Mouse (Mus musculus) embryonic facial prominence, embryonic 11.5 days (tissue): ENCODE measurements at regions not wholly inside any gene's neighbourhood (a gene's known extent, or its start where the extent isn't known, plus 50 kb on each side); places are given as distances from the start of the nearest gene placed in this dataset.

Source experiments
- ATAC-seq: fragments of 200-750 bp; cut with Nextera tagmentation; replicated peaks from 2 replicates; pipeline ENCODE4 v1.8.0; 2017; ENCODE audit warnings: low read depth; ENCODE audit not compliant: insufficient number of reproducible peaks, low FRiP score, low TSS enrichment
- DNase-seq: peaks from one replicate; pipeline ENCODE4 v3.0.0-alpha.2; 2015; ENCODE audit warnings: low spot score
- H3K27ac ChIP-seq: fragments of 300-500 bp; sonication (generic); replicated peaks from 2 replicates; pipeline ENCODE4 v1.5.1; 2014; ENCODE audit warnings: mild to moderate bottlenecking, low read depth, low read length, control low read depth
- H3K27me3 ChIP-seq: fragments of 300-500 bp; sonication (generic); 2 replicates; pipeline ENCODE4 v1.6.1; 2014; ENCODE audit warnings: mild to moderate bottlenecking, low read length, moderate library complexity, mixed read lengths; ENCODE audit not compliant: control insufficient read depth, insufficient read depth
- H3K36me3 ChIP-seq: fragments of 300-500 bp; sonication (generic); replicated peaks from 2 replicates; pipeline ENCODE4 v1.6.1; 2014; ENCODE audit warnings: low read depth, mild to moderate bottlenecking, low read length, moderate library complexity, mixed read lengths; ENCODE audit not compliant: control insufficient read depth, insufficient read depth
- H3K4me1 ChIP-seq: fragments of 300-500 bp; sonication (generic); 2 replicates; pipeline ENCODE4 v1.6.1; 2014; ENCODE audit warnings: low read length, mixed read lengths; ENCODE audit not compliant: control insufficient read depth, insufficient read depth
- H3K4me2 ChIP-seq: fragments of 300-500 bp; sonication (generic); 2 replicates; pipeline ENCODE4 v1.6.1; 2014; ENCODE audit warnings: low read depth, mild to moderate bottlenecking, control low read depth, low read length, moderate library complexity
- H3K4me3 ChIP-seq: fragments of 300-500 bp; sonication (generic); 2 replicates; pipeline ENCODE4 v1.5.1; 2014; ENCODE audit warnings: low read depth, low read length, control low read depth
- H3K9ac ChIP-seq: fragments of 300-500 bp; sonication (generic); replicated peaks from 2 replicates; pipeline ENCODE4 v1.6.1; 2014; ENCODE audit warnings: mild to moderate bottlenecking, control low read depth, low read length
- H3K9me3 ChIP-seq: fragments of 300-500 bp; sonication (generic); replicated peaks from 2 replicates; pipeline ENCODE4 v1.6.1; 2016; ENCODE audit warnings: mild to moderate bottlenecking, low read length, inconsistent platforms, mixed read lengths; ENCODE audit not compliant: control insufficient read depth
- WGBS: fragments of 180-500 bp; shearing (Covaris S2); extraction: QIAGEN DNeasy Blood & Tissue Kit; methylation state at CpG from one replicate; pipeline ENCODE4 v1.1.7; 2014; 5-methylcytosine and 5-hydroxymethylcytosine counted together

GRCm38 (mm10) chr2:147905759-147906740, 140.7 kb downstream of the Foxa2 start:
- Histone ChIP-seq H3K9ac (no peak overlapping the region), H3K4me2 (no peak overlapping the region), H3K36me3 (no peaks in the 10 kb centered on the region), H3K27me3 (no peaks in the 10 kb centered on the region), H3K4me1 (no peaks in the 10 kb centered on the region), H3K27ac (no peak overlapping the region), H3K4me3 (no peak overlapping the region), H3K9me3 (no peaks in the 10 kb centered on the region)
- 16% methylated on average over 19 of the region's 19 CpGs for WGBS
- ATAC-seq: 0 out of 2 replicates have a peak, but pooled peaks have one; percentile 48
- no peak for DNase-seq

GRCm38 (mm10) chr2:147905118-147905517, 141.7 kb downstream of the Foxa2 start:
- Histone ChIP-seq H3K4me2 (no peak overlapping the region), H3K4me1 (no peaks in the 10 kb centered on the region), H3K9me3 (no peaks in the 10 kb centered on the region), H3K27me3 (no peaks in the 10 kb centered on the region), H3K36me3 (no peaks in the 10 kb centered on the region), H3K9ac (no peak overlapping the region), H3K4me3 (no peak overlapping the region), H3K27ac (no peak overlapping the region)
- DNase-seq (no peak), ATAC-seq (no peak)
- 40% methylated on average over 3 of the region's 3 CpGs for WGBS

GRCm38 (mm10) chr2:147899236-147899635, 147.5 kb downstream of the Foxa2 start:
- Histone ChIP-seq H3K9me3 (no peaks in the 10 kb centered on the region), H3K4me3 (no peak overlapping the region), H3K27ac (no peak overlapping the region), H3K27me3 (no peaks in the 10 kb centered on the region), H3K4me1 (no peaks in the 10 kb centered on the region), H3K9ac (no peak overlapping the region), H3K36me3 (no peaks in the 10 kb centered on the region), H3K4me2 (no peak overlapping the region)
- WGBS: 76% methylated on average over 1 of the region's 1 CpGs
- ATAC-seq (no peak), DNase-seq (no peak)

- Histone ChIP-seq H3K27ac (no peak overlapping the region), H3K27me3 (no peaks in the 10 kb centered on the region), H3K36me3 (no peaks in the 10 kb centered on the region), H3K4me3 (no peak overlapping the region), H3K4me1 (no peaks in the 10 kb centered on the region), H3K9me3 (no peaks in the 10 kb centered on the region), H3K4me2 (no peak overlapping the region), H3K9ac (no peak overlapping the region)
- 0% methylated on average over 1 of the region's 1 CpGs for WGBS
- DNase-seq (peak; percentile 79), ATAC-seq (peak; percentile 52; the same call in 1 of the 2 replicates)
Measured at GRCm38 (mm10) chr2:147895691-147896090, 151.1 kb downstream of the Foxa2 start.

- H3K27ac ChIP-seq: no peak overlapping the region
- no peaks in the 10 kb centered on the region for H3K9me3 ChIP-seq
- ATAC-seq (no peak), DNase-seq (no peak)
- WGBS: 42% methylated on average over 1 of the region's 1 CpGs
- H3K9ac ChIP-seq: no peak overlapping the region
- no peaks in the 10 kb centered on the region for H3K4me1 ChIP-seq
- H3K27me3 ChIP-seq: no peaks in the 10 kb centered on the region
- no peak overlapping the region for H3K4me2 ChIP-seq
- H3K36me3 ChIP-seq: no peaks in the 10 kb centered on the region
- H3K4me3 ChIP-seq: no peak overlapping the region
Measured at GRCm38 (mm10) chr2:147894213-147894612, 152.6 kb downstream of the Foxa2 start.

- Histone ChIP-seq H3K4me1 (no peaks in the 10 kb centered on the region), H3K9ac (no peak overlapping the region), H3K9me3 (no peaks in the 10 kb centered on the region), H3K27ac (no peak overlapping the region), H3K4me2 (no peak overlapping the region), H3K36me3 (no peaks in the 10 kb centered on the region), H3K27me3 (no peaks in the 10 kb centered on the region), H3K4me3 (no peak overlapping the region)
- DNase-seq: no peak
- no peak for ATAC-seq
- WGBS: 55% methylated on average over 6 of the region's 6 CpGs
Measured at GRCm38 (mm10) chr2:147886191-147886590, 160.6 kb downstream of the Foxa2 start.

- H3K4me2 ChIP-seq: no peak overlapping the region
- WGBS: 17% methylated on average over 13 of the region's 13 CpGs
- H3K36me3 ChIP-seq: no peaks in the 10 kb centered on the region
- no peak overlapping the region for H3K27ac ChIP-seq
- DNase-seq (no peak), ATAC-seq (no peak)
- H3K9ac ChIP-seq: no peak overlapping the region
- H3K27me3 ChIP-seq: 0 out of 2 replicates have a peak, but pooled peaks cover 3% of the 10 kb centered on the region
- H3K9me3 ChIP-seq: no peaks in the 10 kb centered on the region
- no peak overlapping the region for H3K4me3 ChIP-seq
- no peaks in the 10 kb centered on the region; the same call in 1 of the 2 replicates for H3K4me1 ChIP-seq
Measured at GRCm38 (mm10) chr2:147877907-147878306, 168.9 kb downstream of the Foxa2 start.

GRCm38 (mm10) chr2:147877543-147877904, 169.2 kb downstream of the Foxa2 start:
- H3K4me3 ChIP-seq: no peak overlapping the region
- peak overlapping the region; percentile 38; the same call in 1 of the 2 replicates for H3K4me2 ChIP-seq
- peak; percentile 22 for DNase-seq
- no peak for ATAC-seq
- 0 out of 2 replicates have a peak, but pooled peaks cover 3% of the 10 kb centered on the region for H3K27me3 ChIP-seq
- H3K4me1 ChIP-seq: no peaks in the 10 kb centered on the region; the same call in 1 of the 2 replicates
- H3K9me3 ChIP-seq: no peaks in the 10 kb centered on the region
- H3K27ac ChIP-seq: no peak overlapping the region
- no peaks in the 10 kb centered on the region for H3K36me3 ChIP-seq
- no peak overlapping the region for H3K9ac ChIP-seq
- 8% methylated on average over 4 of the region's 4 CpGs for WGBS
